Mouse (Mus musculus) liver, embryonic 14.5 days (tissue): ENCODE measurements around the gene Ripk3.

ENCODE experiments used
- CTCF ChIP-seq: IDR thresholded peaks from 2 replicates; pipeline ENCODE4 v1.5.1; 2016; ENCODE audit warnings: antibody characterized with exemption, low read depth, control low read depth
- EP300 ChIP-seq: IDR thresholded peaks from 2 replicates; pipeline ENCODE4 v1.6.1; 2016; ENCODE audit warnings: antibody characterized with exemption, low read depth

DNA sequence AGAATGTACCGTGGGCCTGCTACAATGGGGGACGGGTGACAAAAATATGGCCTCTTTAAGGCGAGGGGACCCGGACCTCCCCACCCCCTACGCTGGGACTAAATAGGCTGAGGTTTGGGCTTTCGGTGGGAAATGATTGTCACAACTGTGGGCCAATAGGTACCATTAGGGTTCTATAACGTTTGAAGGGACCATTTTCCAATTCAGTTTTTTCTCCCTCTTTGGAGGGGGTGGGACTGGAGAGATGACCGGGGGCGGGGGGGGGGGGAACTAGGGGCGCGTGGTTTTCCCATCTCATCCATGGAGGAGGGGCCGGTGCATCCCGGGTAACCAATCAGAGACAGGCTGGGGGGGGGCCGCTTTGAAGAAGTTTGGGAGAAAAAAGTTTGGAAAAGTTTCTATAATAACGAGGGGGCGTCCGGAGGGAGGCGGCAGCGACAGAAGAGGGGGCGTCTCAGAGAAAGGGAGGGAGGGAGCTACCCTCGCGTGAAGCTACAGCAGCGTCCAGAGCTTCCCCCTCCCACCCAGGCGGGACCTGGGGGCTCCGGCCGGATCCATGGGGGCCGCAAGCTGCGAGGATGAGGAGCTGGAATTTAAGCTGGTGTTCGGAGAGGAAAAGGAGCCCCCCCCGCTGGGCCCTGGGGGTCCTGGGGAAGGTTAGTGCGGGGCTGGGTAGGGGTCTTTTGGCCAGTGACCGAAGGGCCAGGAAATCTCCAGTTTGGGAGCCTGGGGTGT, 36.0 kb upstream of the Ripk3 start:
- no peak for TF ChIP-seq CTCF
- no peak for TF ChIP-seq EP300
